Mouse (Mus musculus): Measurements from ENCODE around the gene Trmt11.

DNA sequence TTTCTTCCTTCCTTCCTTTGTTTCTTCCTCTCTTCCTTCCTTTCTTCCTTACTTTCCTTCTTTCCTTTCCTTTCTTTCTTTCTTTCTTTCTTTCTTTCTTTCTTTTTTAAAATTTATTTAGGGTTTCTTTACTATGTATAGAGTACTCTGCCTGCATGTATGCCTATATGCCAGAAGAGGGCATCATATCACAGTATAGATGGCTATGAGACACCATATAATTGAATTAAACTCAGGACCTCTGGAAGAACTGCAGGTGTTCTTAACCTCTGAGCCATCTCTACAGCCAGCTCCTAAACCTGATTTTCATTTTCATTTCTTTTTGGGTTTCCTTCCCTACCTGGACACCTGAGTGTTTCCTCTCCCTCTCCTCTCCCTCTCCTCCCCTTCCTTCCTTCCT, 22.4 kb upstream of the Trmt11 start:
- TF ChIP-seq CTCF (IDR thresholded peaks at IDR 0.05; ENCODE audit: insufficient read depth, low read depth, low read length) (no peak), POLR2A (IDR thresholded peaks at IDR 0.05; ENCODE audit: insufficient read depth, low read depth, low read length) (no peak)

Data from olfactory bulb, adult 2 months (tissue).